Mouse (Mus musculus) embryonic facial prominence, embryonic 11.5 days (tissue): Measurements from ENCODE around the gene Ciao2b. TPM values are rescaled to one million over a fixed set of nuclear protein-coding genes. Genes with fewer than 3 reads are reported as not detected.

Source experiments
- ATAC-seq: fragments of 200-750 bp; cut with Nextera tagmentation; replicated peaks from 2 replicates; pipeline ENCODE4 v1.8.0; 2017; ENCODE audit warnings: low read depth; ENCODE audit not compliant: insufficient number of reproducible peaks, low FRiP score, low TSS enrichment
- DNase-seq: peaks from one replicate; pipeline ENCODE4 v3.0.0-alpha.2; 2015; ENCODE audit warnings: low spot score
- H3K27ac ChIP-seq: fragments of 300-500 bp; sonication (generic); replicated peaks from 2 replicates; pipeline ENCODE4 v1.5.1; 2014; ENCODE audit warnings: mild to moderate bottlenecking, low read depth, low read length, control low read depth
- H3K27me3 ChIP-seq: fragments of 300-500 bp; sonication (generic); 2 replicates; pipeline ENCODE4 v1.6.1; 2014; ENCODE audit warnings: mild to moderate bottlenecking, low read length, moderate library complexity, mixed read lengths; ENCODE audit not compliant: control insufficient read depth, insufficient read depth
- H3K36me3 ChIP-seq: fragments of 300-500 bp; sonication (generic); replicated peaks from 2 replicates; pipeline ENCODE4 v1.6.1; 2014; ENCODE audit warnings: low read depth, mild to moderate bottlenecking, low read length, moderate library complexity, mixed read lengths; ENCODE audit not compliant: control insufficient read depth, insufficient read depth
- H3K4me1 ChIP-seq: fragments of 300-500 bp; sonication (generic); 2 replicates; pipeline ENCODE4 v1.6.1; 2014; ENCODE audit warnings: low read length, mixed read lengths; ENCODE audit not compliant: control insufficient read depth, insufficient read depth
- H3K4me2 ChIP-seq: fragments of 300-500 bp; sonication (generic); 2 replicates; pipeline ENCODE4 v1.6.1; 2014; ENCODE audit warnings: low read depth, mild to moderate bottlenecking, control low read depth, low read length, moderate library complexity
- H3K4me3 ChIP-seq: fragments of 300-500 bp; sonication (generic); 2 replicates; pipeline ENCODE4 v1.5.1; 2014; ENCODE audit warnings: low read depth, low read length, control low read depth
- H3K9ac ChIP-seq: fragments of 300-500 bp; sonication (generic); replicated peaks from 2 replicates; pipeline ENCODE4 v1.6.1; 2014; ENCODE audit warnings: mild to moderate bottlenecking, control low read depth, low read length
- H3K9me3 ChIP-seq: fragments of 300-500 bp; sonication (generic); replicated peaks from 2 replicates; pipeline ENCODE4 v1.6.1; 2016; ENCODE audit warnings: mild to moderate bottlenecking, low read length, inconsistent platforms, mixed read lengths; ENCODE audit not compliant: control insufficient read depth
- WGBS: fragments of 180-500 bp; shearing (Covaris S2); extraction: QIAGEN DNeasy Blood & Tissue Kit; methylation state at CpG from one replicate; pipeline ENCODE4 v1.1.7; 2014; 5-methylcytosine and 5-hydroxymethylcytosine counted together
- polyA plus RNA-seq: library from polyadenylated mRNA; unstranded; fragments of >200 nt; fragmentation: Nextera tagmentation; extraction: Ambion mirVana; gene quantifications from 2 replicates; pipeline ENCODE4 v1.2.1, GENCODE M21; 2014

The Ciao2b gene
- polyA plus RNA-seq, 1 experiment from 2014 or later, result 82.5 TPM

DNA sequence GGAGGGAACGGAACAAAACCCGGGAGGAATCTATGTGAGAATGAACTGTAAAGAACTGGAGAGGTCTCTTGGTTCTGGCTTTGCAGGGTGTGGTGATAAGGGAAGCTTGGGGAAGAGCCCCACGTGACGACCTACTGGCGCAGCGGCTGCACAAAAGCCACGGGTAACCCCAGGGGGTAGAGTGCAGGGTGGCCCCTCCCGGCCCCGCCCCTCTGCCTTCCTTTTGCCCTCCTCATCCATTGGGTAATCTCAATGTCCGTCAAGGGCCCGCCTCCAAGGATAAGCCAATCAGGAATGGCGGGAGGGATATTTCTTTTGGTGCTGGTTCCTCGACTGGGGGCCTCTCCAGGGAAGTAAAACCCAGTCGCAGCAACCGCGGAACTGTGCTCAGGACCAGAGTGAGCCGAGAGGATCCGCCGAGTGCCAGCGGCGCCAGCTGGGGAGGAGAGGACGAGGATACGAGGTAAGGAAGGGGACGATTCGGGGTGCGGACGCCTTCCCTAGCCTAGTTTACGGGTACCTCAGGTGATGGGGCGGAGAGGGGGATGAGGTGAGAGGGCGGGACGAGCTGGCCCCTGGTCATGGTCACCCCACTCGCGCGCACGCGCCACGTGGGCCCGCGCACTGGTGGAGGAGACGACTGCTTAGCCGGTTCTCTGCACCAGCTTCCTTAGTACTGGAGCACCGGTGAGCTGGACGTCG lies 50.5 kb downstream of the Ciao2b start, which contains the start of gene Pdp2:
Pdp2 (plus strand) TSS at position 319 of the 702 bp plus-strand sequence.
- peak; percentile 96 for ATAC-seq
- Histone ChIP-seq H3K27ac (no peak within 1 kb of the TSS), H3K4me1 (no peaks in the 10 kb centered on the region)

DNA sequence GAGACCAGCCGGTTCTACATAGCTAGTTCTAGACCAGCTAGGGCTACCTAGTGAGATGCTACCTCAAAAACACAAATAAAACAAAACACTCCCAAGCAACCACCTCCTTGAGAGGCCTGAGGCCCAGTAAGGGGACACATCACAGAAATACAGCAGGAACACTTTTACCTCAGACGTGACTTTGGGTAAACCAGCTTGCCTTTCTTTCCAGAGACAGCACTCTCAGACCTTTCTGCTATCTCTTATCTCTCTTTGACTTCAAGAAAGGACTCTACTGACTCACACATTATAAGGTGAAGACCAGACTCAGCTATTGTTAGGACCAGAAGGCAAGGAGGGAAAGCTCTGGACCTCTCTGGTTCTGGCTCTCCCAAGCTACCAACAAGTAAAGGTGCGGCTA lies 51.5 kb downstream of the Ciao2b start:
- Histone ChIP-seq H3K9me3 (no peaks in the 10 kb centered on the region), H3K27me3 (no peaks in the 10 kb centered on the region), H3K4me1 (no peaks in the 10 kb centered on the region), H3K27ac (no peak overlapping the region), H3K36me3 (peaks cover 8% of the 10 kb centered on the region), H3K9ac (no peak overlapping the region), H3K4me2 (no peak overlapping the region), H3K4me3 (no peak overlapping the region)
- DNase-seq, result no peak
- no peak for ATAC-seq
- WGBS, result 92% methylated on average over 3 of the region's 3 CpGs

More for the DNA sequence above, 50.5 kb downstream of the Ciao2b start, which contains the start of gene Pdp2:
- no peaks in the 10 kb centered on the region for H3K9me3 ChIP-seq
- H3K36me3 ChIP-seq, result peaks cover 8% of the 10 kb centered on the region
- H3K4me3 ChIP-seq, result peak within 1 kb of the TSS; percentile 45
- H3K4me2 ChIP-seq, result peak within 1 kb of the TSS; percentile 77
- no peaks in the 10 kb centered on the region for H3K27me3 ChIP-seq
- under 1% methylated on average over 44 of the region's 44 CpGs for WGBS
- peak; percentile 95 for DNase-seq
- H3K9ac ChIP-seq, result peak within 1 kb of the TSS; percentile 50

Other genes starting within 250 kb of the Ciao2b start
- gene Cmtm4, start 246.2 kb downstream of the Ciao2b start, polyA plus RNA-seq, result 3.3 and 3.8 TPM in 2 replicates
- gene Dync1li2, start 198.9 kb downstream of the Ciao2b start, polyA plus RNA-seq, result 63.1 and 66.6 TPM in 2 replicates
- gene Terb1, start 132.1 kb downstream of the Ciao2b start, polyA plus RNA-seq, result 0.35 and 0.39 TPM in 2 replicates
- gene Nae1, start 107.3 kb downstream of the Ciao2b start, polyA plus RNA-seq, result 133 and 163 TPM in 2 replicates
- gene Car7, start 107.3 kb downstream of the Ciao2b start, polyA plus RNA-seq, result 0.64 and 1.5 TPM in 2 replicates
- 14.1 and 15.6 TPM in 2 replicates for gene Pdp2, start 50.5 kb downstream of the Ciao2b start, polyA plus RNA-seq
- not detected in 2 replicates for gene Cdh16, start 17.6 kb downstream of the Ciao2b start, polyA plus RNA-seq
- 2.2 and 3.6 TPM in 2 replicates for gene Rrad, start 10.6 kb downstream of the Ciao2b start, polyA plus RNA-seq
- gene Ces2a, start 92.0 kb upstream of the Ciao2b start, polyA plus RNA-seq, result not detected in 2 replicates
- 0.17 TPM in 1 of 2 replicates, not detected in the other for gene Ces2b, start 189.6 kb upstream of the Ciao2b start, polyA plus RNA-seq
- not detected in 2 replicates for gene Ces2c, start 205.1 kb upstream of the Ciao2b start, polyA plus RNA-seq